Mouse (Mus musculus) liver, adult 2 months (tissue): ENCODE measurements around the gene Krtap19-2.

ENCODE experiments used
- CTCF ChIP-seq: fragments of 200-500 bp; IDR thresholded peaks from 2 replicates; pipeline ENCODE4 v1.5.1; 2011; ENCODE audit warnings: low read depth, low read length, control low read depth
- POLR2A ChIP-seq: fragments of 200-500 bp; IDR thresholded peaks from 2 replicates; pipeline ENCODE4 v1.6.1; 2011; ENCODE audit warnings: low read length, control low read depth; ENCODE audit not compliant: insufficient read depth; ENCODE audit errors: extremely low read depth

GRCm38 (mm10) chr16:88884989-88885388 lies 10.9 kb upstream of the Krtap19-2 start, which contains the start of gene Krtap19-4:
- TF ChIP-seq POLR2A (no peak), CTCF (no peak)
